Comparison of ENCODE assay signal across 11 mouse cellular contexts in genomic region chr15:7006271-7006670, GRCm38 (mm10).
"Had no signal": no experiment of that assay in that cellular context is flagged by ENCODE, and none has a peak within 500 bp of the region (broad histone marks: within the 10 kb centered on the region; RNA-seq: fewer than 3 reads in every experiment).

No protein-coding gene starts in this region.

- H3K4me2 ChIP-seq: hindbrain, embryonic 14.5 days; intestine, embryonic 15.5 days; liver, embryonic 12.5 days; midbrain, embryonic 13.5 days; stomach, embryonic 15.5 days had no signal

- H3K27me3 ChIP-seq: liver, embryonic 12.5 days; midbrain, embryonic 13.5 days; stomach, embryonic 15.5 days had no signal

- H3K4me3 ChIP-seq: intestine, embryonic 15.5 days; layer of hippocampus, adult 2 months; limb, embryonic 10.5 days; liver, embryonic 12.5 days; midbrain, embryonic 13.5 days; stomach, embryonic 15.5 days had no signal

- H3K36me3 ChIP-seq: intestine, embryonic 15.5 days; limb, embryonic 10.5 days; liver, embryonic 12.5 days; midbrain, embryonic 13.5 days; stomach, embryonic 15.5 days had no signal

- H3K4me1 ChIP-seq: intestine, embryonic 15.5 days; limb, embryonic 10.5 days; liver, embryonic 12.5 days; midbrain, embryonic 13.5 days; stomach, embryonic 15.5 days had no signal

- DNase-seq: right cerebral cortex, postnatal 14 days; thymus, adult 2 months; thymus, postnatal 25 days had no signal

- H3K9me3 ChIP-seq: intestine, embryonic 15.5 days; limb, embryonic 10.5 days; liver, embryonic 12.5 days; midbrain, embryonic 13.5 days; stomach, embryonic 15.5 days had no signal

- H3K9ac ChIP-seq: hindbrain, embryonic 14.5 days; intestine, embryonic 15.5 days; liver, embryonic 12.5 days; midbrain, embryonic 13.5 days; stomach, embryonic 15.5 days had no signal

- ATAC-seq: intestine, embryonic 15.5 days; liver, embryonic 12.5 days; lung, postnatal 0 days; midbrain, embryonic 13.5 days had no signal

- H3K27ac ChIP-seq: hindbrain, embryonic 14.5 days; intestine, embryonic 15.5 days; layer of hippocampus, adult 2 months; limb, embryonic 10.5 days; liver, embryonic 12.5 days; midbrain, embryonic 13.5 days; stomach, embryonic 15.5 days had no signal
